Mouse (Mus musculus) bone marrow macrophage, adult 2 months (primary cell): ENCODE data around the gene Luzp1. TPM values are rescaled to one million over a fixed set of nuclear protein-coding genes. Genes with fewer than 3 reads are reported as not detected.

Experiments used
- H3K27ac ChIP-seq: 2 replicates; pipeline ENCODE4 v1.5.1; 2012; ENCODE audit warnings: low read depth, low read length; ENCODE audit not compliant: insufficient read depth
- H3K4me1 ChIP-seq: 2 replicates; pipeline ENCODE4 v1.6.1; 2012; ENCODE audit warnings: low read length; ENCODE audit not compliant: control insufficient read depth, insufficient read depth
- H3K4me3 ChIP-seq: 2 replicates; pipeline ENCODE4 v1.5.1; 2012; ENCODE audit warnings: mild to moderate bottlenecking, low read length, moderate library complexity; ENCODE audit not compliant: insufficient read depth
- CTCF ChIP-seq: IDR thresholded peaks from 2 replicates; pipeline ENCODE4 v1.5.1; 2012; ENCODE audit warnings: low read depth, mild to moderate bottlenecking, low read length, moderate library complexity
- POLR2A ChIP-seq: IDR thresholded peaks from 2 replicates; pipeline ENCODE4 v1.6.1; 2012; ENCODE audit warnings: mild to moderate bottlenecking, low read depth, low read length, borderline replicate concordance
- polyA plus RNA-seq: library from polyadenylated mRNA; stranded (reverse); fragments of >200 nt; gene quantifications from 2 replicates; pipeline ENCODE4 v1.2.4, GENCODE M21; 2012; ENCODE audit not compliant: missing spikeins, insufficient read depth, insufficient read length

Luzp1 gene
- polyA plus RNA-seq, 1 experiment, result 17.2 TPM

DNA sequence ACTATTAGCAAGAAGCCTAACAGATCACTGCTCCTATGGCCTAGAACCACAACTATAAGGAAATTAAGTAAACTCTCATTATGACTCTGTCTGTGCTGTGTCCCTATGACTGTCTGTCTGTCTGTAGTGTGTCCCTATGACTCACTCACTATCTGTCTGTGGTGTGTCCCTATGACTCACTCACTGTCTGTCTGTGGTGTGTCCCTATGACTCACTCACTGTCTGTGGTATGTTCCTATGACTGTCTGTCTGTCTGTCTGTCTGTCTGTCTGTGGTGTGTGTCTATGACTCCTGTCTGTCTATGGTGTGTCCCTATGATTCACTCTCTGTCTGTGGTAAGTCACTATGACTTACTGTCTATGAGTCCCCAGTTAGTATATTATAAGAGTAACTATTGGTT lies 100.4 kb downstream of the Luzp1 start:
- Histone ChIP-seq H3K27ac (no peak overlapping the region), H3K4me3 (no peak overlapping the region), H3K4me1 (peaks cover 4% of the 10 kb centered on the region; the same call in 1 of the 2 replicates)
- TF ChIP-seq CTCF, result no peak
- no peak for TF ChIP-seq POLR2A

DNA sequence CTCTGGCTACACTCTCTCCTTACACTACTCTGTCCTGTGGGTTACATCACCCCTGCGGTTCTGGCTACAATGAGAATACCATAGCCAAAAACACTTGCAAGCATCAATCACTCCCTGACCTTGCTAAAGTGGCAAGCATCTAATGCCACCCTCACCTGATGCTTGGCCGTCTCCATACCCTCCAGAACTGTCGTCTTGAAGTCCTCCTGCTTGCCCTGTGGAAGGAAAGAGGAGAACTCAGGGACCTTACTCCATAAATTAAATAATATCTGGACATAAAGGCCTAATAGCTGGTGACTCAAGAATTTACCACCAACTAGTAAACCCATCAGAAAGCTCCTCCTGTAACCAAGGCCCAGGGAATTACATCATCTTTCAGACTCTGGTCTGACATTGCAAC lies 112.3 kb downstream of the Luzp1 start:
- H3K4me1 ChIP-seq, result peaks cover 11% of the 10 kb centered on the region
- no peak overlapping the region for H3K4me3 ChIP-seq
- TF ChIP-seq CTCF (no peak), POLR2A (no peak)
- H3K27ac ChIP-seq, result no peak overlapping the region

DNA sequence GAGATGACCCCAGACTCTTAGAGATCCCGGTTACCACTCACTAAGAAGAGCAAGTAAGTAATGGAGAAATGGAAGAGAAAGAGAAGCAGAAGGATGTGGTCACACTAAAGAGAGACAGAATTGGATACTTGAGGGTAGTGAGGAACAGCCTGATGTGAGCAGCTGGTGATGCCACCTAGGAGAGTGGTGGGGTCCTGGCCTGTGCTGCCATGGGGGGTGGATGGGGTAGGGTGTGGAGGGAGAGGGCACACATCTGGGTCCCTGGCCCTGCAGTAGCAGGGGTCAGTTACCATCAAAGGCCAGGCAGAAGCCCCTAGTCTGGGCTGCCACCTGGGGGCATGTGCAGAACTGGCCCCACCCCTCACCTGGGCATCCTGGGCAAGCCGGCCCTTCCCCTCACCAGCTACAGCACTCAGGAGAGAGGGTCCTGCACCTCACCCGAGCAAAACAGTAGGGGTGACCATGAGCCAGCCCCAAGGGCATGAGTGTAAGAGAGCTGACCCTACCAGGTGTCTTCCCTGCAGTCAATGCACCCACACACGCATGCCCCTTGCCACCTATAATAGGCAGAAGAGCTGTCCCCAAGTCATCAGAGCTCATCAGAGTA lies 117.8 kb downstream of the Luzp1 start:
- Histone ChIP-seq H3K27ac (no peak overlapping the region), H3K4me1 (peaks cover 17% of the 10 kb centered on the region), H3K4me3 (no peak overlapping the region)
- TF ChIP-seq POLR2A, result no peak
- TF ChIP-seq CTCF, result no peak

DNA sequence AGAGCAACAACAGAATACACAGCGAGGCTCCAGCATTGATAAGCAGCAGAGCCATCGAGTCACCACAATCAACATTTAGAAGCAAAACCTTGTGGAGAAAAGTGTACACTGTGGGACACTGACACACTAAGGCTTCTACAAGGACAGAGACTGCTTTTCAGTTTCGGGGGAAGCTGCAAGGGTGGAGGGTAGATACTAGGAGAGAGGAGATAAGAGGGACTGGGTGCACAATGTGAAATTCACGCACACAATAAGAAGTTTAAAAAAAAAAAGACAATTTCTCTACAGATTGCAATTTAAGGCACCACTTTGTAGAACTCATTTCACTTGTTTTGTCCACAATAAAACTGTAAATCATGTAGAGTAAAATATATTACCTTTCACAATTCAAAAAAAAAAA lies 118.4 kb downstream of the Luzp1 start:
- TF ChIP-seq POLR2A (no peak), CTCF (no peak)
- Histone ChIP-seq H3K27ac (no peak overlapping the region), H3K4me1 (peaks cover 13% of the 10 kb centered on the region), H3K4me3 (no peak overlapping the region)

- H3K4me1 ChIP-seq, result peaks cover 13% of the 10 kb centered on the region
Measured at GRCm38 (mm10) chr4:136592111-136592510, 122.5 kb downstream of the Luzp1 start.

DNA sequence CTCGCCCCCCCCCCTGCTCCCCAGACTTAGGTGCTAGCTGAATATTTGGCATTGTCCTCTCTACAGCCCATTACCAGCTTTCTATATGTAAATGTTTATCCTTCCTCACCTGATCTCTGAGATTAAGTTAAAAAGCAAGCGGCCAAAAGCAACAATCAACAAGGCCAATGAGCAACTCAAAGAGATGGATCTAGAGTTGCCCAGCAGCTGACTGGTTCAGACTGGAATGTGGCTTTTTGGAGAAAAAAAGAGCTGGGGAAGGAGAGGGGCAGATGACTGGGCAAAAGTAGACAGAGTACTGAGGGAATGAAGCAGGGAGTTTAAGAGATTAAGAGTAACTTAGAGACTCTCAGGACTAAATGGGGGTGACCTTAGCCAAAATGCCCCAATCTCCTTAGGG lies 124.4 kb downstream of the Luzp1 start:
- no peak for TF ChIP-seq POLR2A
- TF ChIP-seq CTCF, result no peak
- Histone ChIP-seq H3K4me3 (no peak overlapping the region), H3K27ac (no peak overlapping the region), H3K4me1 (peaks cover 13% of the 10 kb centered on the region)

More at GRCm38 (mm10) chr4:136592111-136592510, 122.5 kb downstream of the Luzp1 start:
- no peak overlapping the region for H3K27ac ChIP-seq
- H3K4me3 ChIP-seq, result no peak overlapping the region
- TF ChIP-seq POLR2A (no peak), CTCF (no peak)

DNA sequence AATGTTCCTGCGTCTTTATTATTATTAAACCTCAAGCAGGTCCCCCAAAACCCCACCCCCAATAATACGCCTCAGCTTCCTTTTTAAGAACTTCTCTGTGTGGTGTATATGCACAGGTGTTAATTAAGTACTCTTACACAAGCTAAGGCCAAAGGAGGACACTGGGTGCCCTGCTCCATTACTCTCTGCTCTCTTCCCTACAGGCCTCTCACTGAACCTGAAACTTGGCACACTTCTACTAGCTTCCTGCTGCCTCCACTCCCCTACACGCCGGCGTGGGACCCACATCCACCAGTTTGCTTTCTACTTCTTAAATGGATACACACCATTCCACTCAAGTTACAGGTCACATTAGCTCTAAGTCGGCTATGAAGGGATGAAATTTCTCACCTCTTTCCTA lies 125.7 kb downstream of the Luzp1 start:
- Histone ChIP-seq H3K27ac (no peak overlapping the region), H3K4me3 (no peak overlapping the region), H3K4me1 (peaks cover 13% of the 10 kb centered on the region)
- TF ChIP-seq POLR2A (no peak), CTCF (no peak)

- no peak overlapping the region for H3K27ac ChIP-seq
- no peak for TF ChIP-seq POLR2A
- H3K4me1 ChIP-seq, result peaks cover 19% of the 10 kb centered on the region
- H3K4me3 ChIP-seq, result no peak overlapping the region
Measured at GRCm38 (mm10) chr4:136598268-136598876, 128.8 kb downstream of the Luzp1 start.

DNA sequence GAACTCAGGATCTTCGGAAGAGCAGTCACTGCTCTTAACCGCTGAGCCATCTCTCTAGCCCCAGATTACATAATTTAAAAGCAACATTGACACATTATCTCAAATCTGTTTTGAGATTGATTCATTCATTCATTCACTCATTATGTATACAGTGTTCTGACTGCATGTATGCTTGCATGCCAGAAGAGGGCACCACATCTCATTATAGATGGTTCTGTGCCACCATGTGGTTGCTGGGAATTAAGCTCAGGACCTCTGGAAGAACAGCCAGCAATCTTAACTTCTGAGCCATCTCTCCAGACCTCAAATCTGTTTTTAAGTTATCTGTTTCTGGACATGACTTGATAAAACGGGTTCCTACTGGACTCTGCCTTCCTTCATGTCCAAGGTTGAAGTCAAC lies 130.3 kb downstream of the Luzp1 start:
- H3K4me1 ChIP-seq, result peaks cover 16% of the 10 kb centered on the region
- H3K4me3 ChIP-seq, result no peak overlapping the region
- TF ChIP-seq POLR2A (no peak), CTCF (no peak)
- no peak overlapping the region for H3K27ac ChIP-seq

GRCm38 (mm10) chr4:136600536-136600935 lies 131.0 kb downstream of the Luzp1 start:
- Histone ChIP-seq H3K4me3 (no peak overlapping the region), H3K4me1 (peaks cover 16% of the 10 kb centered on the region), H3K27ac (no peak overlapping the region)
- no peak for TF ChIP-seq CTCF
- no peak for TF ChIP-seq POLR2A
